Mouse (Mus musculus): ENCODE measurements around the gene Ehbp1l1. TPM values are rescaled to one million over a fixed set of nuclear protein-coding genes. Genes with fewer than 3 reads are reported as not detected.

Gene Ehbp1l1
- polyA plus RNA-seq, 1 experiment = 105 TPM

DNA sequence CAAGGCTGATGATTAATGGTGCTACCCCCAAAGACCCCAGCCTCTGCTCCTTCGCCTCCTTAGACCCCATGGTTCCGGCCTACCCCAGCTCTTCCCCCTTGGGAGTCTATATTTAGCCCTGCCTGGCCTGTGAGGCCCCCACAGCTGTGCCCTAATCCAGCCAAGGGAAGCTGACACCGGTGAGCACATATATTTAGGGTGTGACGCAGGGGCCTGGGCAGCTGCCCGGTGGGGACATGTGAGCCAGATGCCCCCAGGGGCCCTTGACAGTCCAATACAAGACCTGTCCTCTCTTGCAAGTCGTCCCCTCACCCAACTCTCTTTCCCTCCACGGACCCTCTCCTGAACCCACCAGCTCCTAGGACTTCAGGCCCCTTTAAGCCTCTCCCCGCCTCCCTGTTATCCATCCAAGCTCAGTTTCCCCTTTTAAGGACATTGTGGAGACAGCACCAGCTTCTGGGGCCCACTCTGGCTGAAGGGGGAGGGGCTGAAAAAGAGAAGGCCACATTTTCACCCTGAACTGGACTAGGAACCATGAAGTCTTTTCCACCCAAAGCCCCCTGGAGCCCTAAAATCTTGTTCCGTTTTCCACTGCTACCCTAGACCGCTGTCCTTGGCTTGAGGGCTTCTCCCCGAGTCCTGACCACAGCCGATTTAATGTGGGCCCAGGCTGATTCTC lies 949 bp downstream of the Ehbp1l1 start:
- no peak for TF ChIP-seq POLR2A (IDR thresholded peaks at IDR 0.05; ENCODE audit: control insufficient read depth, low read depth, low read length)
- no peak for TF ChIP-seq CTCF (IDR thresholded peaks at IDR 0.05; ENCODE audit: control insufficient read depth, insufficient read depth, insufficient replicate concordance, low read depth, low read length)
- Histone ChIP-seq H3K4me1 (ENCODE audit: control insufficient read depth, insufficient read depth, low read length) (peaks cover 38% of the 10 kb centered on the region), H3K27ac (ENCODE audit: control insufficient read depth, insufficient read depth, low read depth, low read length) (peak overlapping the region; percentile 84; the same call in 1 of the 2 replicates), H3K4me3 (ENCODE audit: control insufficient read depth, low read depth, low read length) (peak overlapping the region; percentile 91), H3K36me3 (ENCODE audit: control insufficient read depth, insufficient read depth, low read length) (peaks cover 3% of the 10 kb centered on the region; the same call in 1 of the 2 replicates), H3K27me3 (ENCODE audit: control insufficient read depth, insufficient read depth, low read length) (no peaks in the 10 kb centered on the region)

DNA sequence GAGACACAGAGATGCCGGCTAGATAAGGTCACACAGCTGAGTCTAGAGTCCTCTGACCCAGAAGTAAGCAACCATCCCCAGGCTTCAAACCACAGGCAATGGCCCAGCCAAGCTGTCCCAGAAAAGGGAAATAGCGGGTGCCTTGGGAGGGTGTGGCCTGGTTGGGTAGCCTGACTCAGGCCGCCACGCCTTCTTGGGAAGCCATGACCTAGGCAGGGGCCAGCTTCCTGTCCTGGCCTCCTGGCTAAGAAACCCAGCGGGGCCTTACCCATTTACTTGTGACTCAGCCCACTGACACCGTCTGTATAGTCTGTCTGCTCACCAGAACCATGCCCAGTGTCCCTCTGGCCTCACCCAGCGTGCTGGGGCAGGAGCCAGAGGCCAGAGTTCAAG lies 1.6 kb downstream of the Ehbp1l1 start:
- Histone ChIP-seq H3K36me3 (ENCODE audit: control insufficient read depth, insufficient read depth, low read length) (peaks cover 3% of the 10 kb centered on the region; the same call in 1 of the 2 replicates), H3K4me3 (ENCODE audit: control insufficient read depth, low read depth, low read length) (peak overlapping the region; percentile 91)

GRCm38 (mm10) chr19:5723934-5724548 lies 2.1 kb downstream of the Ehbp1l1 start:
- peaks cover 3% of the 10 kb centered on the region; the same call in 1 of the 2 replicates for H3K36me3 ChIP-seq (ENCODE audit: control insufficient read depth, insufficient read depth, low read length)
- peaks cover 31% of the 10 kb centered on the region for H3K4me1 ChIP-seq (ENCODE audit: control insufficient read depth, insufficient read depth, low read length)
- TF ChIP-seq POLR2A (IDR thresholded peaks at IDR 0.05; ENCODE audit: control insufficient read depth, low read depth, low read length) = no peak
- TF ChIP-seq CTCF (IDR thresholded peaks at IDR 0.05; ENCODE audit: control insufficient read depth, insufficient read depth, insufficient replicate concordance, low read depth, low read length) = no peak
- H3K27me3 ChIP-seq (ENCODE audit: control insufficient read depth, insufficient read depth, low read length) = no peaks in the 10 kb centered on the region
- no peak overlapping the region for H3K27ac ChIP-seq (ENCODE audit: control insufficient read depth, insufficient read depth, low read depth, low read length)
- H3K4me3 ChIP-seq (ENCODE audit: control insufficient read depth, low read depth, low read length) = peak overlapping the region; percentile 91; the same call in 1 of the 2 replicates

More for the DNA sequence above, 1.6 kb downstream of the Ehbp1l1 start:
- TF ChIP-seq POLR2A (IDR thresholded peaks at IDR 0.05; ENCODE audit: control insufficient read depth, low read depth, low read length) (peak; percentile 21; the same call in 1 of the 2 replicates), CTCF (IDR thresholded peaks at IDR 0.05; ENCODE audit: control insufficient read depth, insufficient read depth, insufficient replicate concordance, low read depth, low read length) (no peak)
- peaks cover 35% of the 10 kb centered on the region for H3K4me1 ChIP-seq (ENCODE audit: control insufficient read depth, insufficient read depth, low read length)
- no peaks in the 10 kb centered on the region for H3K27me3 ChIP-seq (ENCODE audit: control insufficient read depth, insufficient read depth, low read length)
- peak overlapping the region; percentile 15; the same call in 1 of the 2 replicates for H3K27ac ChIP-seq (ENCODE audit: control insufficient read depth, insufficient read depth, low read depth, low read length)

- TF ChIP-seq CTCF (IDR thresholded peaks at IDR 0.05; ENCODE audit: control insufficient read depth, insufficient read depth, insufficient replicate concordance, low read depth, low read length) = no peak
- TF ChIP-seq POLR2A (IDR thresholded peaks at IDR 0.05; ENCODE audit: control insufficient read depth, low read depth, low read length) = no peak
- Histone ChIP-seq H3K27ac (ENCODE audit: control insufficient read depth, insufficient read depth, low read depth, low read length) (no peak overlapping the region), H3K36me3 (ENCODE audit: control insufficient read depth, insufficient read depth, low read length) (peaks cover 3% of the 10 kb centered on the region; the same call in 1 of the 2 replicates), H3K4me3 (ENCODE audit: control insufficient read depth, low read depth, low read length) (no peak overlapping the region), H3K4me1 (ENCODE audit: control insufficient read depth, insufficient read depth, low read length) (peaks cover 22% of the 10 kb centered on the region), H3K27me3 (ENCODE audit: control insufficient read depth, insufficient read depth, low read length) (no peaks in the 10 kb centered on the region)
Measured at GRCm38 (mm10) chr19:5722848-5723425, 3.2 kb downstream of the Ehbp1l1 start.

- Histone ChIP-seq H3K27me3 (ENCODE audit: control insufficient read depth, insufficient read depth, low read length) (no peaks in the 10 kb centered on the region), H3K27ac (ENCODE audit: control insufficient read depth, insufficient read depth, low read depth, low read length) (no peak overlapping the region), H3K4me3 (ENCODE audit: control insufficient read depth, low read depth, low read length) (peak overlapping the region; percentile 33), H3K4me1 (ENCODE audit: control insufficient read depth, insufficient read depth, low read length) (peaks cover 11% of the 10 kb centered on the region), H3K36me3 (ENCODE audit: control insufficient read depth, insufficient read depth, low read length) (peaks cover 3% of the 10 kb centered on the region; the same call in 1 of the 2 replicates)
- TF ChIP-seq POLR2A (IDR thresholded peaks at IDR 0.05; ENCODE audit: control insufficient read depth, low read depth, low read length) (no peak), CTCF (IDR thresholded peaks at IDR 0.05; ENCODE audit: control insufficient read depth, insufficient read depth, insufficient replicate concordance, low read depth, low read length) (no peak)
Measured at GRCm38 (mm10) chr19:5721233-5721632, 4.9 kb downstream of the Ehbp1l1 start.

DNA sequence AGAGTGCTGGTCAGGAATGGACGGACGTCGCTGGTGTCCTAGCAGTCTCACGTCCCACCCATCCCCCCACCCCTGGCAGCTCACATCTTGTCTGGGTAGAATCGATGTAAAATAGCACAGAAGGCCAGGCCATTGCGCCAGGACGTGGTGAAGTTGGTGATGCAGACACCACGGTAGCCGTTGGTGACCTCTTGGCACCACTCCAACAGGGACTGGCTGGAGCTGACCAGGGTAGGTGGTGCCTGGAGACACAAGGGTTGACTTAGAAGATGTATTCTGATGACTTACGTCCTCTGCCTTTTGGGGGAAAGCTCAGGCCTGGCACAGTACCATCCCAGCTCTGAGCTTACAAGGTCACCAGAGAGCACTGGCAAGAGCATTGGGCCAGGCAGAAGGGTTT lies 9.2 kb downstream of the Ehbp1l1 start:
- Histone ChIP-seq H3K36me3 (ENCODE audit: control insufficient read depth, insufficient read depth, low read length) (peaks cover 3% of the 10 kb centered on the region; the same call in 1 of the 2 replicates), H3K4me1 (ENCODE audit: control insufficient read depth, insufficient read depth, low read length) (peaks cover 20% of the 10 kb centered on the region), H3K4me3 (ENCODE audit: control insufficient read depth, low read depth, low read length) (no peak overlapping the region), H3K27ac (ENCODE audit: control insufficient read depth, insufficient read depth, low read depth, low read length) (no peak overlapping the region), H3K27me3 (ENCODE audit: control insufficient read depth, insufficient read depth, low read length) (no peaks in the 10 kb centered on the region)
- TF ChIP-seq CTCF (IDR thresholded peaks at IDR 0.05; ENCODE audit: control insufficient read depth, insufficient read depth, insufficient replicate concordance, low read depth, low read length) (no peak), POLR2A (IDR thresholded peaks at IDR 0.05; ENCODE audit: control insufficient read depth, low read depth, low read length) (no peak)
